Mouse (Mus musculus) myocyte (in vitro differentiated cells): ENCODE data around the gene Ncoa1. TPM values are rescaled to one million over a fixed set of nuclear protein-coding genes. Genes with fewer than 3 reads are reported as not detected.

ENCODE experiments used
- H3K27me3 ChIP-seq: one replicate; pipeline ENCODE4 v1.6.1; 2011; ENCODE audit not compliant: control insufficient read depth, insufficient read depth, insufficient read length
- H3K36me3 ChIP-seq: one replicate; pipeline ENCODE4 v1.6.1; 2011; ENCODE audit not compliant: control insufficient read depth, insufficient read depth
- H3K4me2 ChIP-seq: one replicate; pipeline ENCODE4 v1.6.1; 2011; ENCODE audit warnings: low read depth, control low read depth
- H3K4me3 ChIP-seq: one replicate; pipeline ENCODE4 v1.5.1; 2011; ENCODE audit warnings: mild to moderate bottlenecking, control low read depth, moderate library complexity
- H3K79me2 ChIP-seq: one replicate; pipeline ENCODE4 v1.6.1; 2011; ENCODE audit not compliant: control insufficient read depth, insufficient read depth
- H3ac ChIP-seq: one replicate; pipeline ENCODE4 v1.6.1; 2011; ENCODE audit not compliant: control insufficient read depth, insufficient read length
- CEBPB ChIP-seq: IDR thresholded peaks from 2 replicates; pipeline ENCODE4 v1.6.1; 2011; ENCODE audit warnings: mild to moderate bottlenecking, moderate library complexity; ENCODE audit not compliant: poor library complexity, insufficient read depth, severe bottlenecking
- E2F4 ChIP-seq: IDR thresholded peaks from one replicate; pipeline ENCODE4 v1.6.1; 2011; ENCODE audit warnings: mild to moderate bottlenecking, control low read depth, moderate library complexity; ENCODE audit not compliant: insufficient read depth
- MAX ChIP-seq: IDR thresholded peaks from one replicate; pipeline ENCODE4 v1.6.1; 2011; ENCODE audit warnings: low read depth, mild to moderate bottlenecking, control low read depth
- MYOD1 ChIP-seq, 3 experiments: IDR thresholded peaks; one replicate each; pipeline ENCODE4 v1.6.1; 2011; ENCODE audit warnings: control low read depth in 2 of 3, low read depth in 2 of 3, mild to moderate bottlenecking in 2 of 3, moderate library complexity in 1 of 3; ENCODE audit not compliant: insufficient read length in 2 of 3, control insufficient read depth in 1 of 3
- MYOG ChIP-seq, 3 experiments: IDR thresholded peaks; one replicate each; pipeline ENCODE4 v1.6.1; 2011; ENCODE audit warnings: control low read depth in 2 of 3, low read depth in 2 of 3, mild to moderate bottlenecking in 2 of 3; ENCODE audit not compliant: insufficient read length in 2 of 3, control insufficient read depth in 1 of 3, insufficient read depth in 1 of 3
- POLR2A ChIP-seq: IDR thresholded peaks from one replicate; pipeline ENCODE4 v1.6.1; 2011; ENCODE audit warnings: low read depth, mild to moderate bottlenecking, control low read depth, moderate library complexity; ENCODE audit not compliant: insufficient read length
- POLR2AphosphoS2 ChIP-seq: IDR thresholded peaks from one replicate; pipeline ENCODE4 v1.6.1; 2011; ENCODE audit warnings: low read depth, control low read depth; ENCODE audit not compliant: insufficient read length
- REST ChIP-seq: IDR thresholded peaks from one replicate; pipeline ENCODE4 v1.6.1; 2011; ENCODE audit warnings: mild to moderate bottlenecking, control low read depth, moderate library complexity; ENCODE audit not compliant: insufficient read depth, insufficient read length
- SRF ChIP-seq: IDR thresholded peaks from one replicate; pipeline ENCODE4 v1.6.1; 2011; ENCODE audit warnings: low read depth; ENCODE audit not compliant: control insufficient read depth, insufficient read length
- TCF12 ChIP-seq: IDR thresholded peaks from one replicate; pipeline ENCODE4 v1.6.1; 2011; ENCODE audit warnings: mild to moderate bottlenecking, control low read depth; ENCODE audit not compliant: poor library complexity, insufficient read depth, severe bottlenecking
- TCF3 ChIP-seq: IDR thresholded peaks from one replicate; pipeline ENCODE4 v1.6.1; 2011; ENCODE audit warnings: low read depth, control low read depth; ENCODE audit not compliant: insufficient read length
- USF1 ChIP-seq: IDR thresholded peaks from one replicate; pipeline ENCODE4 v1.6.1; 2011; ENCODE audit warnings: low read depth, mild to moderate bottlenecking, control low read depth, moderate library complexity
- polyA plus RNA-seq: library from polyadenylated mRNA; unstranded; fragments of >200 nt; fragmentation: generic; extraction: Trizol; gene quantifications from one replicate; pipeline ENCODE4 v1.2.1, GENCODE M21; 2012; ENCODE audit warnings: missing spikeins

Ncoa1 gene
- polyA plus RNA-seq, 1 experiment, result 7.1 TPM

GRCm38 (mm10) chr12:4201454-4202200 lies 275.4 kb downstream of the Ncoa1 start:
- Histone ChIP-seq H3K79me2 (no peaks in the 10 kb centered on the region), H3ac (no peak overlapping the region), H3K4me3 (no peak overlapping the region), H3K27me3 (no peaks in the 10 kb centered on the region), H3K36me3 (no peaks in the 10 kb centered on the region), H3K4me2 (no peak overlapping the region)
- no peak for TF ChIP-seq POLR2A
- TF ChIP-seq USF1, result no peak
- no peak for TF ChIP-seq MYOG (IDR thresholded peaks at IDR 0.05; ENCODE audit: control insufficient read depth in 1 of 3, insufficient read depth in 1 of 3, insufficient read length in 2 of 3, low read depth in 2 of 3)
- TF ChIP-seq TCF12, result no peak
- TF ChIP-seq POLR2AphosphoS2, result no peak
- no peak for TF ChIP-seq CEBPB
- TF ChIP-seq MYOD1 (IDR thresholded peaks at IDR 0.05; ENCODE audit: control insufficient read depth in 1 of 3, insufficient read length in 2 of 3, low read depth in 2 of 3), result no peak
- TF ChIP-seq E2F4, result no peak

GRCm38 (mm10) chr12:4199271-4199670 lies 277.7 kb downstream of the Ncoa1 start:
- Histone ChIP-seq H3K4me2 (no peak overlapping the region), H3K36me3 (no peaks in the 10 kb centered on the region), H3K4me3 (no peak overlapping the region), H3ac (no peak overlapping the region), H3K79me2 (no peaks in the 10 kb centered on the region), H3K27me3 (no peaks in the 10 kb centered on the region)
- TF ChIP-seq TCF12, result no peak
- TF ChIP-seq REST, result no peak
- no peak for TF ChIP-seq TCF3
- no peak for TF ChIP-seq CEBPB
- no peak for TF ChIP-seq SRF
- TF ChIP-seq MAX, result no peak
- no peak for TF ChIP-seq E2F4

- no peaks in the 10 kb centered on the region for H3K79me2 ChIP-seq
- TF ChIP-seq TCF12, result no peak
- TF ChIP-seq MYOG (IDR thresholded peaks at IDR 0.05; ENCODE audit: control insufficient read depth in 1 of 3, insufficient read depth in 1 of 3, insufficient read length in 2 of 3, low read depth in 2 of 3), result no peak
- no peak for TF ChIP-seq TCF3
- no peak for TF ChIP-seq MAX
- H3ac ChIP-seq, result no peak overlapping the region
- H3K4me3 ChIP-seq, result no peak overlapping the region
- H3K4me2 ChIP-seq, result no peak overlapping the region
- H3K36me3 ChIP-seq, result no peaks in the 10 kb centered on the region
- H3K27me3 ChIP-seq, result no peaks in the 10 kb centered on the region
Measured at GRCm38 (mm10) chr12:4198702-4199101, 278.3 kb downstream of the Ncoa1 start.

Other genes with a start within 250 kb of the Ncoa1 start
- gene Ptrhd1, start 243.2 kb downstream of the Ncoa1 start, polyA plus RNA-seq, result 3.5 TPM
- 5.5 TPM for gene Cenpo, start 242.9 kb downstream of the Ncoa1 start, polyA plus RNA-seq
- gene Itsn2, start 115.5 kb upstream of the Ncoa1 start, polyA plus RNA-seq, result 8.4 TPM
- gene Gm3625, start 115.7 kb upstream of the Ncoa1 start, polyA plus RNA-seq, result not detected